Mouse (Mus musculus): ENCODE data around the gene Plppr3. TPM values are rescaled to one million over a fixed set of nuclear protein-coding genes. Genes with fewer than 3 reads are reported as not detected.

Plppr3 gene
- total and polyA plus RNA-seq, 2 experiments from 2014 or later = 283 to 541 TPM

DNA sequence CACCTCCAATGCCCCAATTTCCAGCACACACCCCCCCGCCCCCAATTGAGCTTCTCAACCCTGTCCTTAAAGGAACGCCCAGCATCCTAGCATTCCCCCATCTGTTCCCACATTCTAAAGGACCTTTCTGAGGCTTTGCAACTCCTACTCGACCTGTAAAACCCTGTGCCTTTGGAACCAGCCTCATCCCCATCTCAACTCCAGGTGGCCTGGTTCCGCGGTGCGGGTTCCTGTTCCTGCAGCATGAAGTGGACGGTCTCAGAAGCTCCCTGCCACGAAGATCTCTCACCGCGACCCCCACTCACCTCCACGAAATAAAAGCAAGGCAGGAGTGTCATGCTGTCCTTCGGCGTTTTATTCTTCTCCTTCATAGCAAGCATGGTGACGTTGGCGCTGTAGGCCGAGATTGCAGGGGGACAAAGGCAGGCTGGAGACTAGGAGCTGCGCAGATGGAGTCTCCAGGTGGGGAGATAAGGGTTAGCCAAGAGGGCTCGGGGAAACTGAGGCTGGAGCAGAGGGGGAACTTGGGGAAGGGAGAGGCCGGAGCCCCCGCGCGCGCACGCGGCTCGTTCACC is 632 bp downstream of the Plppr3 start:
- TF ChIP-seq CTCF (IDR thresholded peaks at IDR 0.05; ENCODE audit: low read depth) = no peak
- peak; percentile 32 for DNase-seq (ENCODE audit: low spot score)
- Histone ChIP-seq H3K4me2 (ENCODE audit: low read depth, low read length) (peak overlapping the region; percentile 85), H3K9me3 (ENCODE audit: low read length) (no peaks in the 10 kb centered on the region), H3K36me3 (ENCODE audit: insufficient read depth, low read length) (0 out of 2 replicates have a peak, but pooled peaks cover 4% of the 10 kb centered on the region), H3K27me3 (ENCODE audit: insufficient read depth, low read length) (no peaks in the 10 kb centered on the region), H3K27ac (peak overlapping the region; percentile 94), H3K4me3 (ENCODE audit: low read length) (peak overlapping the region; percentile 59), H3K9ac (replicated peaks; ENCODE audit: low read length) (peak overlapping the region; percentile 87), H3K4me1 (ENCODE audit: insufficient read depth, low read length) (peaks cover 6% of the 10 kb centered on the region; the same call in 1 of the 2 replicates)
- WGBS = under 1% methylated on average over 24 of the region's 26 CpGs
- no peak; the same call in 1 of the 2 replicates for ATAC-seq

GRCm38 (mm10) chr10:79873313-79873712 is 1.1 kb downstream of the Plppr3 start:
- no peak for TF ChIP-seq CTCF (IDR thresholded peaks at IDR 0.05; ENCODE audit: low read depth)
- Histone ChIP-seq H3K9me3 (ENCODE audit: low read length) (no peaks in the 10 kb centered on the region), H3K4me1 (ENCODE audit: insufficient read depth, low read length) (peaks cover 6% of the 10 kb centered on the region; the same call in 1 of the 2 replicates), H3K27ac (peak overlapping the region; percentile 94), H3K4me3 (ENCODE audit: low read length) (peak overlapping the region; percentile 59), H3K27me3 (ENCODE audit: insufficient read depth, low read length) (no peaks in the 10 kb centered on the region), H3K4me2 (ENCODE audit: low read depth, low read length) (peak overlapping the region; percentile 85), H3K9ac (replicated peaks; ENCODE audit: low read length) (peak overlapping the region; percentile 87), H3K36me3 (ENCODE audit: insufficient read depth, low read length) (0 out of 2 replicates have a peak, but pooled peaks cover 4% of the 10 kb centered on the region)
- 2% methylated on average over 6 of the region's 6 CpGs for WGBS
- peak; percentile 50 for DNase-seq (ENCODE audit: low spot score)
- ATAC-seq = 0 out of 2 replicates have a peak, but pooled peaks have one; percentile 14

DNA sequence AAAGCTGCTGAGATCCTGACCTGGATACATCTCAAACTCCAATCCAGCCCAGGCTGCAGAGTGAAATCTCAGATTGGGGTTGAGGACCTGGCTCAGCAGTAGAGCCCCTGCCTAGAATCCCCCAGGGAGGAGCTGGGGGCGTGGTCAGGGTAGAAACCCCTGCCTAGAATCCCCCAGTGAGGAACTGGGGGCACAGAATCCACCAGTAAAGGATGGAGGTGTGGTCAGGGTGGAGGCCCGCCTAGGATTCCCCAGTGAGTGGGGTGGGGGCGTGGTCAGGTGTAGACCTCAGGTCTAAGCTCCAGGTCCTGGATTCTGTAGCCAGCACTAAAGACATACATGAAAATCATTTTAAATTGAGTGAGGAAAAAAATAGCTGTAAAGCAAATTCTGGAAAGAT is 1.6 kb downstream of the Plppr3 start:
- Histone ChIP-seq H3K9me3 (ENCODE audit: low read length) (no peaks in the 10 kb centered on the region), H3K4me3 (ENCODE audit: low read length) (peak overlapping the region; percentile 59), H3K36me3 (ENCODE audit: insufficient read depth, low read length) (0 out of 2 replicates have a peak, but pooled peaks cover 4% of the 10 kb centered on the region), H3K27me3 (ENCODE audit: insufficient read depth, low read length) (no peaks in the 10 kb centered on the region), H3K27ac (peak overlapping the region; percentile 94), H3K4me2 (ENCODE audit: low read depth, low read length) (peak overlapping the region; percentile 85), H3K9ac (replicated peaks; ENCODE audit: low read length) (peak overlapping the region; percentile 87), H3K4me1 (ENCODE audit: insufficient read depth, low read length) (peaks cover 6% of the 10 kb centered on the region; the same call in 1 of the 2 replicates)
- ATAC-seq (no peak), DNase-seq (ENCODE audit: low spot score) (no peak)
- WGBS = 37% methylated on average over 3 of the region's 3 CpGs
- TF ChIP-seq CTCF (IDR thresholded peaks at IDR 0.05; ENCODE audit: low read depth) = no peak

DNA sequence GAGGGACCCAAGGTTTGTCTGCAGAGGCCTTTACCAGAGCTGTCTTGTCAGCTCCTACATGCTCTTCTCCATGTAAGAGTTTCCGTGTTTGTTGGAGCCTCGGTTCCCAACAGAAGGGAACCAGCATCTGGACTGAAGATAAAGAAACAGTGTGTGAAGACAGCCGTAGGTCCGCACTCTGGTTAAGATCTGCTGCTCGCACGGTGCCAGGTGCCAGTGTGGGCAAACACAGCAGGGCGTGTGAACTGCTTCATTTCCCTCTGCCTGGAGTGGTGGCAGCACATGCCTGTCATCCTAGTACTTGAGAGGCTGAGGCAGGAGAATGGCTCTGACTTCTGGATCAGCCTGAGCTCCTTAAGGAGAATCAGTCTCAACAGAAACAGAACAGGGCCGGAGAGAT is 2.6 kb downstream of the Plppr3 start:
- H3K9ac ChIP-seq (replicated peaks; ENCODE audit: low read length) = no peak overlapping the region

DNA sequence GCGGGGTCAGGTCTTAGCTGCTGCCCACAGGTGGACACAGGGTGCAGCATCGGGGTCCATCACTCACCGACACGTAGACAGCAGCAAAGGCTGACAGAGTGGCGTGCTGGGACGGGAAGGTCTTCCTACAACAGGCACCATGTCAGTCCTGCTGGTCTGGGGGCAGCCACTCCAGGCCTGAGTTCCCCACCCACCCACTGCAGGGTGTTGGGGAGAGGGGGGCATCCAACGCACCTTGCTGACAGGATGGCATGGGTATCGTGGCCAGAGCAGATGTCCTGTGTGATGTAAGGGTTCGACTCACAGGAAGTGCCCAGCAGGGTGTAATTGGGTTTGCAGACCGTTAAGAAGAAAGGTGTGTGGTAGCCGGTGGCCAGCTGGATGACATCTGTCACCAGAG is 7.8 kb downstream of the Plppr3 start:
- no peaks in the 10 kb centered on the region for H3K9me3 ChIP-seq (ENCODE audit: low read length)
- no peak overlapping the region for H3K4me3 ChIP-seq (ENCODE audit: low read length)
- no peak overlapping the region for H3K27ac ChIP-seq
- 75% methylated on average over 11 of the region's 11 CpGs for WGBS
- H3K9ac ChIP-seq (replicated peaks; ENCODE audit: low read length) = no peak overlapping the region
- ATAC-seq (no peak), DNase-seq (ENCODE audit: low spot score) (no peak)
- H3K27me3 ChIP-seq (ENCODE audit: insufficient read depth, low read length) = no peaks in the 10 kb centered on the region
- no peak for TF ChIP-seq CTCF (IDR thresholded peaks at IDR 0.05; ENCODE audit: low read depth)
- H3K36me3 ChIP-seq (ENCODE audit: insufficient read depth, low read length) = peaks cover 41% of the 10 kb centered on the region
- no peaks in the 10 kb centered on the region for H3K4me1 ChIP-seq (ENCODE audit: insufficient read depth, low read length)
- no peak overlapping the region for H3K4me2 ChIP-seq (ENCODE audit: low read depth, low read length)

More for the DNA sequence above, 2.6 kb downstream of the Plppr3 start:
- DNase-seq (ENCODE audit: low spot score) (no peak), ATAC-seq (no peak)
- Histone ChIP-seq H3K27ac (no peak overlapping the region), H3K4me2 (ENCODE audit: low read depth, low read length) (peak overlapping the region; percentile 85), H3K36me3 (ENCODE audit: insufficient read depth, low read length) (0 out of 2 replicates have a peak, but pooled peaks cover 4% of the 10 kb centered on the region), H3K4me3 (ENCODE audit: low read length) (no peak overlapping the region; the same call in 1 of the 2 replicates), H3K4me1 (ENCODE audit: insufficient read depth, low read length) (peaks cover 6% of the 10 kb centered on the region; the same call in 1 of the 2 replicates), H3K27me3 (ENCODE audit: insufficient read depth, low read length) (no peaks in the 10 kb centered on the region), H3K9me3 (ENCODE audit: low read length) (no peaks in the 10 kb centered on the region)
- 75% methylated on average over 8 of the region's 8 CpGs for WGBS
- TF ChIP-seq CTCF (IDR thresholded peaks at IDR 0.05; ENCODE audit: low read depth) = no peak

GRCm38 (mm10) chr10:79865801-79866295 is 8.6 kb downstream of the Plppr3 start:
- peaks cover 48% of the 10 kb centered on the region for H3K36me3 ChIP-seq (ENCODE audit: insufficient read depth, low read length)
- no peaks in the 10 kb centered on the region for H3K9me3 ChIP-seq (ENCODE audit: low read length)
- no peak overlapping the region for H3K4me2 ChIP-seq (ENCODE audit: low read depth, low read length)
- peak overlapping the region; percentile 57 for H3K27ac ChIP-seq
- no peak overlapping the region for H3K4me3 ChIP-seq (ENCODE audit: low read length)
- H3K9ac ChIP-seq (replicated peaks; ENCODE audit: low read length) = no peak overlapping the region
- ATAC-seq (no peak), DNase-seq (ENCODE audit: low spot score) (no peak)
- no peaks in the 10 kb centered on the region for H3K4me1 ChIP-seq (ENCODE audit: insufficient read depth, low read length)
- no peaks in the 10 kb centered on the region for H3K27me3 ChIP-seq (ENCODE audit: insufficient read depth, low read length)
- WGBS = 63% methylated on average over 19 of the region's 19 CpGs
- peak; percentile 59 for TF ChIP-seq CTCF (IDR thresholded peaks at IDR 0.05; ENCODE audit: low read depth)

- H3K4me3 ChIP-seq (ENCODE audit: low read length) = no peak overlapping the region
- no peak for TF ChIP-seq CTCF (IDR thresholded peaks at IDR 0.05; ENCODE audit: low read depth)
- no peaks in the 10 kb centered on the region for H3K4me1 ChIP-seq (ENCODE audit: insufficient read depth, low read length)
- no peaks in the 10 kb centered on the region for H3K9me3 ChIP-seq (ENCODE audit: low read length)
- ATAC-seq (0 out of 2 replicates have a peak, but pooled peaks have one; percentile 4), DNase-seq (ENCODE audit: low spot score) (no peak)
- no peak overlapping the region for H3K4me2 ChIP-seq (ENCODE audit: low read depth, low read length)
- peak overlapping the region; percentile 18; the same call in 1 of the 2 replicates for H3K9ac ChIP-seq (replicated peaks; ENCODE audit: low read length)
- H3K36me3 ChIP-seq (ENCODE audit: insufficient read depth, low read length) = peaks cover 54% of the 10 kb centered on the region
- no peaks in the 10 kb centered on the region for H3K27me3 ChIP-seq (ENCODE audit: insufficient read depth, low read length)
- H3K27ac ChIP-seq = peak overlapping the region; percentile 57
- 53% methylated on average over 12 of the region's 12 CpGs for WGBS
Measured at GRCm38 (mm10) chr10:79865189-79865601, 9.2 kb downstream of the Plppr3 start.

All from hindbrain, postnatal 0 days (tissue).